Mouse (Mus musculus) bone marrow, adult 2 months (tissue): ENCODE measurements around the gene Nfia.

Experiments used
- CTCF ChIP-seq: fragments of 200-500 bp; IDR thresholded peaks from 2 replicates; pipeline ENCODE4 v1.5.1; 2011; ENCODE audit warnings: low read length, control low read depth; ENCODE audit not compliant: control insufficient read depth, insufficient read depth
- POLR2A ChIP-seq: fragments of 200-500 bp; IDR thresholded peaks from 2 replicates; pipeline ENCODE4 v1.6.1; 2011; ENCODE audit warnings: low read depth, mild to moderate bottlenecking, control low read depth, low read length, borderline replicate concordance; ENCODE audit not compliant: control insufficient read depth

GRCm38 (mm10) chr4:98114966-98115365 is 342.4 kb downstream of the Nfia start:
- TF ChIP-seq CTCF (no peak), POLR2A (no peak)
